Mouse (Mus musculus) lung, postnatal 0 days (tissue): Measurements from ENCODE around the gene Rcor3.

Experiments
- CTCF ChIP-seq: IDR thresholded peaks from 2 replicates; pipeline ENCODE4 v1.5.1; 2016; ENCODE audit warnings: antibody characterized with exemption, mild to moderate bottlenecking
- EP300 ChIP-seq: IDR thresholded peaks from 2 replicates; pipeline ENCODE4 v1.6.1; 2016; ENCODE audit warnings: antibody characterized with exemption, mild to moderate bottlenecking, control low read depth

DNA sequence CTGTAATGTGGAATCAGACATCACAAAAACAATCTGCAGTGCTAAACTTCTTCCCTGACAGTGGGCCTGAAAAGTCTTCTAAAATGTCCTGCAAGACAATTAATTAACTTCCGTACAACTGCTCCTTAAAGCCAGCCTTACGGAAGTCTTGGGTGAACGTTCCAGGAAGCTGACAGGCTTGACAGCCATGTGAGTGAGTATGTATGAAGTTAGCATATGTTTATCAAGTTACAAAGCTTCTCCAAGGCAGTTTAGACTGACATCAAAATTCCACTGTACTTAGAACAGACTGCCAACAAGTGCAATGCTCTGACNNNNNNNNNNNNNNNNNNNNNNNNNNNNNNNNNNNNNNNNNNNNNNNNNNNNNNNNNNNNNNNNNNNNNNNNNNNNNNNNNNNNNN lies 84.1 kb downstream of the Rcor3 start:
- TF ChIP-seq CTCF (no peak), EP300 (no peak)
